Mouse (Mus musculus) embryonic facial prominence, embryonic 14.5 days (tissue): ENCODE data around the gene Celf5. TPM values are rescaled to one million over a fixed set of nuclear protein-coding genes. Genes with fewer than 3 reads are reported as not detected.

Experiments
- ATAC-seq: fragments of 200-750 bp; cut with Nextera tagmentation; 2 replicates; pipeline ENCODE4 v1.8.0; 2017; ENCODE audit warnings: low read depth, moderate number of reproducible peaks, moderate TSS enrichment
- DNase-seq: peaks from one replicate; pipeline ENCODE4 v3.0.0-alpha.2; 2015; ENCODE audit warnings: low spot score
- H3K27ac ChIP-seq: fragments of 300-500 bp; sonication (generic); replicated peaks from 2 replicates; pipeline ENCODE4 v1.5.1; 2014; ENCODE audit warnings: low read depth, mild to moderate bottlenecking, low read length, moderate library complexity
- H3K27me3 ChIP-seq: fragments of 300-500 bp; sonication (generic); replicated peaks from 2 replicates; pipeline ENCODE4 v1.6.1; 2014; ENCODE audit warnings: low read length; ENCODE audit not compliant: control insufficient read depth, insufficient read depth
- H3K36me3 ChIP-seq: fragments of 300-500 bp; sonication (generic); 2 replicates; pipeline ENCODE4 v1.6.1; 2014; ENCODE audit warnings: low read length, mixed read lengths; ENCODE audit not compliant: control insufficient read depth, insufficient read depth
- H3K4me1 ChIP-seq: fragments of 300-500 bp; sonication (generic); 2 replicates; pipeline ENCODE4 v1.6.1; 2014; ENCODE audit warnings: antibody characterized with exemption, low read length; ENCODE audit not compliant: control insufficient read depth, insufficient read depth
- H3K4me2 ChIP-seq: fragments of 300-500 bp; sonication (generic); 2 replicates; pipeline ENCODE4 v1.6.1; 2014; ENCODE audit warnings: low read depth, mild to moderate bottlenecking, low read length, moderate library complexity, mixed read lengths
- H3K4me3 ChIP-seq: fragments of 300-500 bp; sonication (generic); 2 replicates; pipeline ENCODE4 v1.5.1; 2014; ENCODE audit warnings: low read depth, mild to moderate bottlenecking, low read length
- H3K9ac ChIP-seq: fragments of 300-500 bp; sonication (generic); 2 replicates; pipeline ENCODE4 v1.6.1; 2014; ENCODE audit warnings: low read depth, mild to moderate bottlenecking, low read length, moderate library complexity, mixed read lengths
- H3K9me3 ChIP-seq: fragments of 300-500 bp; sonication (generic); 2 replicates; pipeline ENCODE4 v1.6.1; 2016; ENCODE audit warnings: low read length; ENCODE audit not compliant: control insufficient read depth
- WGBS: fragments of 180-500 bp; shearing (Covaris S2); extraction: QIAGEN DNeasy Blood & Tissue Kit; methylation state at CpG from one replicate; pipeline ENCODE4 v1.1.7; 2014; 5-methylcytosine and 5-hydroxymethylcytosine counted together
- polyA plus RNA-seq: library from polyadenylated mRNA; unstranded; fragments of >200 nt; fragmentation: Nextera tagmentation; extraction: Ambion mirVana; gene quantifications from 2 replicates; pipeline ENCODE4 v1.2.1, GENCODE M21; 2014

Celf5 gene
- polyA plus RNA-seq, 1 experiment from 2014 or later = 1.9 TPM

DNA sequence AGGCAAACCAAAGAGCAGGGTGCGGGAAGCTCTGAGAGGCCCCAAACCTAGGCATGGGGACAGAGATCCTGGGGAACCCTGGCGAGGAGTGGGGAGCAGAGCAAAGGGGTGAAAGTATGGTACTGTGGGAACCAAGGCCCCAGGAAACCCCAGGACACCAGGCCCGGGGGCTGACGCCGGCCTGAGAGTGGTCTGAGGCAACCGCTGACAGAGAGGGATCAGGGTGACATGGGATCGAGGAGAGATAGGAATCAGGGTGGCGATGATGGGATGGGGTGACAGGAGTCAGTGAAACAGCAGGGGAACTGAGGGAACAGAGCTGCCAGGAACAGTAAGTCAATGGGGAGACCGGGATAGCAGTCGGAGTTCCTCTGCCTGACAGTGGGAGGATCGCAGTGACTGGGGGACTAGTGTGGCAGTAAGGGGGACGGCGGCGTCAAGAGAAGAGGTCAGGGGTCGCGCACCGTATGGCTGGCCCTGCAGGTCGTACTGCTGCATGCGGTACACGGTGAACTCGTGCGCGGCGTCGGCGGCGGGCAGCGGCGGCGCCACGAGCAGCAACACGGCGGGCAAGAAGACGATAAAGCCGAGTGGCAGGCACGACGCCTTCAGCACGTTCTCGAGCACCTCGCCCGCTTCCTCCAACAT is 13.2 kb upstream of the Celf5 start:
- H3K4me1 ChIP-seq = peaks cover 10% of the 10 kb centered on the region
- peak overlapping the region; percentile 80 for H3K4me3 ChIP-seq
- WGBS = 3% methylated on average over 21 of the region's 41 CpGs
- H3K4me2 ChIP-seq = peak overlapping the region; percentile 70
- H3K9ac ChIP-seq = peak overlapping the region; percentile 84
- ATAC-seq (peak; percentile 4; the same call in 1 of the 2 replicates), DNase-seq (no peak)
- H3K27me3 ChIP-seq = no peaks in the 10 kb centered on the region
- H3K9me3 ChIP-seq = no peaks in the 10 kb centered on the region
- peaks cover 28% of the 10 kb centered on the region for H3K36me3 ChIP-seq
- no peak overlapping the region for H3K27ac ChIP-seq

DNA sequence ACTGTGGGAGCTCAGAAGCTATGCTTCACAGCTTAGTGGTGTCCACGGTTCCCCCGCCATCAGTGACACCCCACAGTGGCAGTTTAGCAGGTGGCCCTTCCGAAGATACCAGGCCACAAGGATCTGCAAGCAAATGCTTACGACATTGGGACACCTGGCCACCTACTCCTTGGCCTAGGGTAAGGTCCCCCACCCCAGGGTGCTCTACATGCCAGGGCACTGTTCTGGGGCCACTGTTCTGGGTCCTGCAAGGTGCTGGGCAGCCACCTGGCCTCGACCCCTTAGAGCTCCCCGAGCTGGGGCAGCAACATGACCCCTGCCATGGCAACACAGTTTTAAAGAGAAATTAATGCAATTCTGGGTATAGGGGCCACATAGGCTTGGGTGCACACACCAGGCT is 12.6 kb upstream of the Celf5 start:
- DNase-seq = no peak
- Histone ChIP-seq H3K9me3 (no peaks in the 10 kb centered on the region), H3K9ac (peak overlapping the region; percentile 84), H3K27me3 (no peaks in the 10 kb centered on the region), H3K4me1 (peaks cover 10% of the 10 kb centered on the region), H3K36me3 (peaks cover 33% of the 10 kb centered on the region), H3K27ac (no peak overlapping the region), H3K4me3 (peak overlapping the region; percentile 80), H3K4me2 (peak overlapping the region; percentile 70)
- 75% methylated on average over 6 of the region's 6 CpGs for WGBS
- ATAC-seq = no peak

DNA sequence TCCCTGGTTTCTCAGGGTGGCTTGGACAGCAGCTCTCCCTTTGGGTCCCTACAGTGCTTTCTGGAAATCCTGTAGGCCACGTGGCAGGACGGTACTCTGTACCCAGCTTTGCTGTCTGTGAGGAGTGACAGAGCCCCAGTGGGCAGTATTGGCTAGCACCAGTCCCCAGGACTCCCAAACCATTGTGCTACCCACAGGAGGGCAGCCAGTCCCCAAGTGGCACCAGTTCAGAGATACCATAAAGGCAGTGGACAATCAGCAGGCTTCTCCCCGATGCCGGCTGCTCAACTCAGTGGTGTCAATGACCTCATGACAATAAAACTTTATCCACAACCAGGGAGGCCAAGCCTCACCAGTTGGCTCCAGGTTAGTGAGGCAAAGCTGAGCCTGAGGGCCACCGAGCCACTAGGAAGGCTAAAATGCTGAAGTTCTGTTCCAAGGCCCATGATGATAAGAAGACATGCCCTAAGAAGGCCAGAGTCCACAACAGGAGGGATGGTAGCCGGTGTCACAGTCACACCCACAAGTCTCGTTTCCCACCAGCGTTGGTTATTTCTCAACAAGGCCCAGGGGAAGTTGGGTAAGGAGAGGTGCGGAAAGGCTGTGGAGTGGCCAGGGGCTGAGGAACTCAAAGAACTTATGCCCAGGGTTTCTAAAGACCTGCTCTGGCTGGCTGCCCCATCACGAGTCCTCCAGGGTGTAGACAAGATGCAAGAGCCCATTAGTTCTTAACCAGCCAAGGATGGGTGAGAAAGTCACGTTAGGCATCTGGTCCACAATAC is 11.9 kb upstream of the Celf5 start:
- ATAC-seq (no peak), DNase-seq (no peak)
- peak overlapping the region; percentile 80; the same call in 1 of the 2 replicates for H3K4me3 ChIP-seq
- no peaks in the 10 kb centered on the region for H3K9me3 ChIP-seq
- H3K36me3 ChIP-seq = peaks cover 40% of the 10 kb centered on the region
- H3K9ac ChIP-seq = peak overlapping the region; percentile 84
- no peaks in the 10 kb centered on the region for H3K27me3 ChIP-seq
- H3K4me2 ChIP-seq = peak overlapping the region; percentile 70
- no peak overlapping the region for H3K27ac ChIP-seq
- peaks cover 10% of the 10 kb centered on the region for H3K4me1 ChIP-seq
- 85% methylated on average over 11 of the region's 11 CpGs for WGBS

DNA sequence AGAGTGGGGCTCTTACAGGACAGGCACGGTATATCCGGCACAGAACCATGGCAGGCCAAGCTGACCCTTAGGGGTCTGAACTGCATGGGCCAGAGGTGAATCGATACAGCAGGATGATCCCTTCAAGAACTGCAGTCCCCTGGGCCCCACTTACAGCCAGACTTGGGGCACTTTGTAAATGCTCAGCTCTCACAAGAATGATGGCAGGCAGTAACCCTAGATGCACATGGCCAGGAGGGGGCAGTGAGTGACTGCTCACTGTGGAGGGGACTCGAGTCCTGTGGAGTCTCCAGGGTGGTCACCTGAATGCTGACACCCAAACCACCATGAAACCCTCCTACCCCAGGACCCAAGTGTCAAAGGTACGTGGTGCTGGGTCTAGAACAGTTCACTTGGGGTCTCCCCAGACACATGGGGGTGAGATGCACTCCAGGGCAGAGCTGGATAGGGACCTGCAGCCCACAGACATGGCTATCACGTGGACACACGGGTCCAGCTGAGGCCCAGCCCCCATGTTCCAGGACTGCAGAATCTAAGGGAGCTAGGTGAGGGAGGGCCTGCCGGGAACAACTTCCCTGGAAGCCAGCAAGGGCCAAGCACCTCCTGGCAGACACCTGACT is 11.2 kb upstream of the Celf5 start:
- DNase-seq (no peak), ATAC-seq (no peak)
- no peak overlapping the region for H3K27ac ChIP-seq
- no peaks in the 10 kb centered on the region for H3K27me3 ChIP-seq
- WGBS = 74% methylated on average over 8 of the region's 8 CpGs
- no peaks in the 10 kb centered on the region for H3K9me3 ChIP-seq
- H3K4me2 ChIP-seq = no peak overlapping the region
- H3K4me1 ChIP-seq = peaks cover 10% of the 10 kb centered on the region
- no peak overlapping the region for H3K4me3 ChIP-seq
- H3K9ac ChIP-seq = no peak overlapping the region
- H3K36me3 ChIP-seq = peaks cover 47% of the 10 kb centered on the region

DNA sequence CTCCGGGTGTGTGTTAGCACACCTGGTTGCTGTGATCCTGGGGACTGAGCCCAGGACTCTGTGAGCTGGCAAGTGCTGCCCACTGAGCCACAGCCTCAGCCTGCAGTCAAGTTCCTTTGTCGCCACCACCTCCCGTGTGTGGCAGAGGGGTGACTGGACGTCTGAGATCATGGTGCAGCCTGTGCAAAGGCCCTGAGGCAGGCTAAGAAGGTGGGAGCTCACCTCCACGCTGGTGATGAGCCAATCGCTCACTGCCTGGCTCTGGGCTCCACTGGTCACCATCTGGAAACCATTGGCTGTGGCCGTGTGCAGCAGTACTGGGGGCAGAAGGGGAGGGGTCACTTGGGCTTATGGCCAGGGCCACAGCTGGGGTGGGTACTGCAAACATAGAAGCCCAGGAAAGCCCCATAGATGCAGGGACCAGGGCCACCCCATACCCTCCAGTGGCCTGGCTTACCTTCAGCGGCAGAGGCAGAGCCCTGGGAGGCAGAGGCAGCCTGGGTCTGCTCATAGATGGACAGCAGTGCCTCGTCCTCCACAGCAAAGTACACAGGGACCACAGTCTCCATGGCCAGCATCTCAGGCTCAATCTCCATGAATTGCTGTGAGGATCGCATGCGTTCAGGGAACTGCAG is 10.2 kb upstream of the Celf5 start:
- Histone ChIP-seq H3K4me2 (no peak overlapping the region), H3K9ac (no peak overlapping the region), H3K36me3 (peaks cover 57% of the 10 kb centered on the region), H3K27me3 (no peaks in the 10 kb centered on the region), H3K4me3 (no peak overlapping the region), H3K27ac (no peak overlapping the region), H3K4me1 (peaks cover 10% of the 10 kb centered on the region), H3K9me3 (no peaks in the 10 kb centered on the region)
- ATAC-seq = no peak
- 67% methylated on average over 8 of the region's 11 CpGs for WGBS
- DNase-seq = no peak

DNA sequence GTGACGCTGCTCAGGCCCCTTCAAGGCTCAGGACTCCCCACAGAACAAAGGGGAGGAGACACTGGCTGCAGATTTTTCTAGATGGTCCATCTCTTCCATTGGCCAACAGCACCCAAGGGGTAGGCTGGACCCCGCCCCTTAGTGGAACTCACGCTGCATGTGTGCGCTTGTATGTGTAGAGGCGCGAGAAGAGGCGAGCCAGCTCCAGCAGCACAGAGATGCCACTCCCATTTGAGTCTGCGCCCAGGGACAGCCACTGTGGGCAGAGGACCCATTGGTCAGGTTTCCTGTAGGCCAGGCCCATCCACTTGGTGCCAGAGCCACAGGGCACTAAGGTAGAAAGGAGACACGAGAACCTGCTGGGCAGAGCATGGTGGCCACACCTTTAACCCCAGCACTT is 8.5 kb upstream of the Celf5 start:
- no peak overlapping the region for H3K4me2 ChIP-seq
- peaks cover 10% of the 10 kb centered on the region for H3K4me1 ChIP-seq
- peaks cover 74% of the 10 kb centered on the region for H3K36me3 ChIP-seq
- H3K9me3 ChIP-seq = no peaks in the 10 kb centered on the region
- no peak overlapping the region for H3K27ac ChIP-seq
- no peak overlapping the region for H3K9ac ChIP-seq
- H3K4me3 ChIP-seq = no peak overlapping the region
- no peaks in the 10 kb centered on the region for H3K27me3 ChIP-seq
- DNase-seq (no peak), ATAC-seq (no peak)
- WGBS = 91% methylated on average over 9 of the region's 9 CpGs

DNA sequence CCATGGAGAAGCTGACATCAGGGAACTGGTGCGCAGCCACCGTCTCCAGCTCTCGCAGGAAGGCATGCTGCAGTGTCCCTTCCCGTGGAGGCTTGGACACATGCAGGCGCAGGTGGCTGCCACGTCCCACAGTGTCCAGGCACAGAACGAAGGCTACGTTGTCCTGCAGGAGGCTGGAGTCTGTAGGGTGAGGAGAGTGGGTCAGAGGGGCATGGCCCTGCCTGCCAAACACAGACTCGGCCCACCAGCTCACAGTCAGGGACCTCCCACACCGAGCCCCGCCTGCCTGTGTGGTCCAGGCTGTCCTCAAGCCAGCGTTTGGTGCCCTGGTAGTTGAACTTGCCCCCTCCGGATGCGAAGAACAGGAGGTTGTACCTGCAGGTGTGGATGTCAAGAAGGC is 7.4 kb upstream of the Celf5 start:
- H3K4me3 ChIP-seq = no peak overlapping the region
- H3K9me3 ChIP-seq = no peaks in the 10 kb centered on the region
- no peaks in the 10 kb centered on the region for H3K27me3 ChIP-seq
- 88% methylated on average over 12 of the region's 14 CpGs for whole genome bisulfite sequencing
- no peak for ATAC-seq
- no peak for DNase-seq
- H3K36me3 ChIP-seq = peaks cover 74% of the 10 kb centered on the region
- H3K9ac ChIP-seq = no peak overlapping the region
- H3K4me1 ChIP-seq = peaks cover 5% of the 10 kb centered on the region
- H3K4me2 ChIP-seq = no peak overlapping the region
- no peak overlapping the region for H3K27ac ChIP-seq

DNA sequence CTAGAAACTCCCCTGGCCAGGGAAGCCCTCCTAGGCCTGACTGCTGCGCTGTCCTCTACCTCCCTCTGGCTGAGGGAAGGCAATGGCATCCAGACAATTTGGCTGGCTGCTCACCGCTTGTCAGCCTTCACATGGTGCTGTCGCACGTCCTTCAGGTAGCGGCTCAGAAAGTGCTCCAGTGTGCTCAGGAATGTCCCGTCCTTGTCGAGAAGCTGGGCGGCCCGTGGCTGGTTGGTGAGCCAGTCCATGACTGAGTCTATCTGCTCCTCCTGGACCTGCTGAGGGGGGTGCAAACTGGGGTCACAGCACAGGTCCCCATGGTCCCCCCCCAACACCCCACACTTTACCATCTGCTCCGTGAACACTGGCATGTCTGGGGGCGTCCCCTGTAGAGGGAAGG is 5.6 kb upstream of the Celf5 start:
- no peaks in the 10 kb centered on the region for H3K4me1 ChIP-seq
- H3K4me3 ChIP-seq = no peak overlapping the region
- WGBS = 85% methylated on average over 10 of the region's 11 CpGs
- H3K36me3 ChIP-seq = peaks cover 70% of the 10 kb centered on the region
- H3K9ac ChIP-seq = no peak overlapping the region
- no peak overlapping the region for H3K4me2 ChIP-seq
- no peaks in the 10 kb centered on the region for H3K9me3 ChIP-seq
- no peak for DNase-seq
- no peak for ATAC-seq
- no peaks in the 10 kb centered on the region for H3K27me3 ChIP-seq
- no peak overlapping the region for H3K27ac ChIP-seq
